Mouse (Mus musculus) heart, adult 11 months (tissue): ENCODE results near the gene Rheb.

ENCODE experiments used
- DNase-seq: peaks from one replicate; pipeline ENCODE4 v3.0.0; 2022

Gene Rheb

DNA sequence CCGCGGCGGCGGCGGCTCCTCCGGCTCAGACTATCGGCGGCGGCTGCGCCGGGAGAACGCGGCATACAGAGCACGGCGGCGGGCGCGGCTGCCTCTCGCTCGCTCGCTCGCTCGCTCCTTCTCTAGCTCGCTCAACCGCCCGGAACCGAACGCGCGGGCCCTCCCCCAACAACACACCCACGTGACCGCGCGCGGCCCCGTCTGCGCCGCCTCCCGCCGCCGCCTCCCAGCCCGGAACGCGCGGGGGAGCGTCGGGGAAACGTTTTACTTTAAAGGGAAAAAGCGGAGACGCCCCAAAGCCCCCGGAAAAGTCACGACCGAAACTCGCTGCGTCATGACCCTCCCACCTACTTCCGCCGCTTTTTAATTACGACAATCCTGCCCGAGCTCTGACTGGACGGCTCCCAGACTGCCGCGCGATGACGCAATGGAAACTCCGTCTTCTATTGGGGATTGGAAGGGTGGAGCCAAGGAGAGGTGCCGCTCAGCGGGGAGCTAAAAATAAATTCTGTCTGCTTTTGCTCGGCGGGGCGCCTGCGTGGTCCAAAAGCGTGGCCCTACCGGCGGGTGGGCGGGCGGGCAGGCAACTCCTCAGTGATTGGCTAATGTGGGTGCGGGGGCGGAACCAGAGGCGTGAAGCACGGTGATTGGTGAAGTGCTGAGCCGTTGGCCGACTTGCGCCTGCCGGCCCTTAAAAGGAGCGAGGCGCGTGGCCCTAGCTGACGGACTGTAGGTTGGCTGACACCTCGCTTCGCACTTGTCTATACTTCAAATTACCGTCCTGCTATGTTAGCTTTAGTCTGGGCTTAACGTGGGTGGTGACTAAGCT is at the start of gene Rheb:
Gene Rheb (minus strand): TSS at position 351 of the 829 bp plus-strand sequence.
- peak; percentile 100 for DNase-seq

GRCm38 (mm10) chr5:24889860-24890259 is 47.4 kb upstream of the Rheb start:
- DNase-seq = no peak

DNA sequence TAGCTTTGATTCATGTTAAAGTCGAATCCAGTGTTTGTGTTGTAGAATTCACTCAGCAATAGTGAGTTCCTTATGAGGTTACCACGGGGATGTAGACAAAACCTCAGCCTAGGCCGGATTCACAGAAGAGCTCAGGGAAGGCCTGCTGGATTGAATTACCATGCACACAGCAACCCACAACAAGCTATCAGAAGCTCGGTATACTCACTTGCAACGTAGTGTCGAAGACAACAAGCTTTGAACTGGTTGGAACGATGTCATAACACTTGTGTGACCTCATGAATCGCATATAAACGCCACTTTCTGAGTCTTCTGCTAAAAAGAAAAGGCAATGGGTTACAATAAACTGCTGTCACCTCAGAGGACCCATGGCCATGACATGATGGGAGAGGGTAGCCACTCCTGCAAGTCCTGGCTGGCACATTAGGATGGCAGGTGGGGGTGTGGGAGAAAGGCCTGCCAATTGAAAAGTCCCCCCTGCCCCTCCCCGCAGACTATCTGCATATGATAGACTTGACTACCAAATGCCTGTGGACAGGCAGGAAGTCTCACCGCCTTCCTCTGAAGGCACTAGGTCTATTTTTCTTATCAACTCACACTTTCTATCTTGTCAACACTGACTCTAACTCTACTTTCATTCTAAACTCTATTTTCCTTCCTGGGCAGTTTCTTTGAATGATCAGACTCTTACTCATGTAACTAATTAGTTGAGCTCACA is 46.6 kb upstream of the Rheb start:
- DNase-seq = no peak

- no peak for DNase-seq
These were observed 44.8 kb upstream of the Rheb start for GRCm38 (mm10) chr5:24887271-24887670.

- no peak for DNase-seq
These were observed 36.3 kb upstream of the Rheb start for GRCm38 (mm10) chr5:24878713-24879112.

- no peak for DNase-seq
These were observed 35.6 kb upstream of the Rheb start for GRCm38 (mm10) chr5:24877836-24878624.

DNA sequence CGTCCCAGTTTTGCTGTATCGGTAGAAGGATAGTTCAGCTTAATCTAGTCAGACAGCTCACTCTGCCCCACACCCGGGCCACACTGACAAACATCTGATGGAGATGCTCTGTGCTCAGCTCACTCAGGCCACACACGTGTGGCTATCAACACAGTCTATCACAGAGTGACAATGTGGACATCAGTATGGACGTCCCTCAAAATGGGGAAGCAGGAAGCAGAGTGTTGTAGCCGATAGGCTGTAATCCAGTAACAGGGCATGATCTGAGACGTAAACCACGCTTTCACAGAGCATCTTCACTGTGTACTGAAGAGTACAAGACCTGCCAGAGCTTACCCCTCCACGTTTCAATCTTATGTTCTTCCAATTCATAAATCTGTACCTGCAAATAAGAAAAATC is 34.2 kb upstream of the Rheb start:
- no peak for DNase-seq

DNA sequence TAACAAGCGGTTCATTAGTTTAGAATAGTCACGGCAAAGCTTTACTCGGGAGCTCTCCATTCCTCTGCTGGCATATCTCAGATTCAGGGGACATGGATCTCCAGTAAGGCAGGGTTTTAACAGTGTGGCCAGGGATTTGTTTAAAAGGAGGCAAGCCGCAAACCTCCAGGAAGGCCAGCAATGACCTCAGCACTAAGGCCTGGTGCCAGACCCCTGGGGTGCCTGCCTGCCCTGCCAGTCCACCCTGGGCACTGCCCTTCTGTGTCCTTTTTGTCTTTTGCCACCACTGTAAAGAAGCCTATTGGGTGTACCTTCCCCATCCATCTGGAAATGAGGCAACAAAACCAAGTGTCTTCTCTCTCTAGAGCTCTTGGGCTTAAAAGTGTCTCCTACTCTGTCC is 31.7 kb upstream of the Rheb start:
- no peak for DNase-seq

DNA sequence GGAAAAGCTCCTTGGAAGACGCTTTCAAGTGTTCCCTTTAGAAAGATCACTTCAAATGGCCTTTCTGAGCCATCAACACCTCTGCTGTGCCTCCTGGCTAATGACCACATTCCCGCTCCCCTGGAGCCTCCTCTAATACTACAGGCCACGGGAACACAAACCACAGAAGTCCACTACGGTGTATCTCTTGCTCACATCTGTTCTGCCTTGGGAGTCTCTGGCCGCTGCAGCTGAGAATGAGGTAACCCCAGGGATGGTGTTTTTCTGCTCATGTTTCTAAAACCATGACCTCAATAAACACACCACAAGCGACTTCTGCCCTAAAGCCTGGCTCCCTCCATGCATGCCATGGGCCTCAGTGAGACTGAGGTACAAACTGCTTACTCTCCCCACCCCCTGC is 30.8 kb upstream of the Rheb start:
- DNase-seq = no peak

DNA sequence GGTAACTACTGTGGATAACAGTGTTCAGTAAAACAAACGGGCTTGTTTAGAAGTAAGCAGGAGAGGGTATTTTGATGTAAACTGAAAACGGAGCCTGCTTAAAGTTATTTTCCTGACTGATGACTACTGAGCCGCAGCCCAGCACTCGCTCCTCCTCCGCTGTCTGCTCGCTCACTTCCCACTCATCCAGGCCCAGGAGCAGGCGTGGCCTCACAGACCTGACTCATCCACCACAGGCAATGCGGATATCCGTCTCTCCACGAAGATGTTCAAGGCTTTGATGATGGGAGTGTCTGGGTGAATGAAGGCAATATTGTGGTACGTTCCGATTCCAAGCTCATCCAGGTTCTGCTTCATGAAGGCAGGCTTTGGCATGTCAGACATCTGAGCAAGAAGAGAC is 28.9 kb upstream of the Rheb start:
- peak; percentile 93 for DNase-seq

GRCm38 (mm10) chr5:24869796-24870289 is 27.4 kb upstream of the Rheb start:
- DNase-seq = no peak

- DNase-seq = peak; percentile 74
These were observed 21.4 kb upstream of the Rheb start for GRCm38 (mm10) chr5:24863804-24864203.

DNA sequence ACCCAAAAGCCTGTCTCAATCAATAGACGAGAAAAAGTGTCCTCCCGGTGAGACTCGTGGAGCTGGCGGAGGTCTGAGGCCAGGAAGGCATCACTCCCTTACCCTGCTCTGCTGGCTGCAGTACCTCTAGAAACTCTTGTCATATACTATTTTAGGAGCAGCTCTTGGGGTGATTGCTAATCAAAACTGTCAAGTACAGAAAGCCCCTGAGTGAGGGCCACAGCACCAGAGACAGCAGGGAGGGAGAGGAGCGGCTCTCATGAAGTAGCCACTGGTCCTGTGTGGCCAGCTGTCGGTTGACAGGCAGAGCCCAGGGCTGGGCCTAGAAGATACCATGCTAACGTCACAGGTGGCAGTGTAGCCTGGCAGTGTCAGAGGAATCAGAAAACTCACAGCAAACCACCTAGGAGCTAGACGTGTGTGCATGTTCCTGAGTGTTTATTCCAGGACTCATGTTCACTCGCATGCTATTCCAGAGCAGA is 19.1 kb upstream of the Rheb start:
- DNase-seq = peak; percentile 86

- peak; percentile 97 for DNase-seq
These were observed 18.4 kb upstream of the Rheb start for GRCm38 (mm10) chr5:24860635-24861448.

DNA sequence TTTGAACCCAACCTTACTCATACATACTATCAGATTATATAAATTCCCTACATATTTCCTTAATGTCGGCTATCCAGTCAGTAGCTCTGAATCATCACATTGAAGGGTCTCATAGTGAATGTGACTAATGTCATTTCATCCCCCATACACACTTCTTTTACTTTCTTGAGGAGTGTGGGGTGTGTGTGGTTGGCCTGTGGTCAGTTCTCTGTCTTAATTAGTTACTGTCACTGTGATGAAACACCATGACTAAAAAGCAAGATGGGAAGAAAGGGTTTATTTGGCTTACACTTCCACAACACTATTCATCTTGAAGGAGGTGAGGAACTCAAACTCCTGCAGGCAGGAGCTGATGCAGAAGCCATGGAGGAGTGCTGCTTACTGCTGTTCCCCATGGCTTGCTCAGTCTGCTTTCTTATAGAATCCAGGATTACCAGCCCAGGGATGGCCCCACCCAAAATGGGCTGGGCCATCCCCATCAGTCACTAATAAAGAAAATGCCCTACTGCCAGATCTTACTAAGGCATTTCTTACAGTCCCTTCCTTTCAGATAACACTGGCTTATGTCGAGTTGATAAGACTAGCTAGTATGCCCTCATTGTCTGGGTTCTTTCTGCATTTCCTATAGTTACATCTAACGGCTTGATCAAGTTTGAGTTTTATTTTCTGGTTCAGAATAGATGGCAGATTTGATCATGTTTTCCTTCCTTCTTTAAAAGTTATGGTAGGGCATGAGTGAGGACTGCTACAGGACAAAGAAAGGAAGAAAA is 17.5 kb upstream of the Rheb start:
- peak; percentile 24 for DNase-seq

- peak; percentile 43 for DNase-seq
These were observed 12.6 kb upstream of the Rheb start for GRCm38 (mm10) chr5:24854827-24855600.

GRCm38 (mm10) chr5:24854256-24854655 is 11.8 kb upstream of the Rheb start:
- DNase-seq = peak; percentile 78

GRCm38 (mm10) chr5:24848261-24848660 is 5.8 kb upstream of the Rheb start:
- DNase-seq = peak; percentile 80

DNA sequence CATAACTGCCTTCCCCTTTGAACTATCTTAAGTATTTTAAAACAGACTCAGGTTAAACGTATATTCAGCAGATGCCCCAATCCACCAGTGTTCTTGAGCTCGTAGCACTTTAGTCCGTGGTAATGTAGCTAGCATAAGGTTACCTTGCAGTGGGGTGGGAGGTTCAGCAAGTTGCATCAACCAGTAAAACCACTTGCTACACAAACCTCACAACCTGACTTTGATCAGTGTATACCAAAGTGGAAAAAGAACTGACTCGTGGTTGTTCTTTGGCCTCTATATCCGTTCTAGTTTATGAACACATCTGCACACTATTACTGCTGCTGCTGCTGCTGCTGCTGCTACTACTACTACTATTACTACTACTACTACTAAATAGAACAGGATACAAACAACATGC is 1.4 kb upstream of the Rheb start:
- DNase-seq = peak; percentile 74

DNA sequence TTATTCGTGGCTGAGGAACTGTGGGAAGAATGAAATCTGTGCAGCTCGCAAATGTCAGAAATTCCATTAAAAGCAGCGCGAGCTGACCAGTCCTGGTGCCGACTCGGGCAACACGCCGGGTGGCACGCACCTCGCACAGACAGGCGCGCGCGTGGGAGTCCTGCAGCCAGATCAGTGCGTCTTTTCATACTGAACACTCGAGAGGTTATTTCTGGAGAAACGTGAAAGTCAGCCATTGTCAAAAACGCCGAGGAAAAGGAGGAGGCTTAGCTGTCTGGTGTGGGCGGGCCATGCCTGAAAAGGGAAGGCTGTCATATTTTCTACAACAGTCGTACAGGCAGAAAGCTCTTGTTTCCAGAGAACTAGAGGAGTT is 665 bp upstream of the Rheb start:
- DNase-seq = no peak
